Mouse (Mus musculus): ENCODE measurements around the gene Pcnx2. TPM values are rescaled to one million over a fixed set of nuclear protein-coding genes. Genes with fewer than 3 reads are reported as not detected.

Pcnx2 gene
- polyA plus RNA-seq (2016; fragmentation: Nextera tagmentation; extraction: Ambion mirVana): 0.38 and 0.53 TPM in 2 replicates

GRCm38 (mm10) chr8:125897868-125898788, at the start of gene Pcnx2:
TSS of gene Pcnx2 (minus strand) at chr8:125898317.
- H3K4me2 ChIP-seq: peak within 1 kb of the TSS; percentile 37
- H3K4me3 ChIP-seq: no peak within 1 kb of the TSS
- H3K9ac ChIP-seq: no peak within 1 kb of the TSS
- peaks cover 47% of the 10 kb centered on the region for H3K27me3 ChIP-seq (replicated peaks)
- H3K4me1 ChIP-seq: peaks cover 11% of the 10 kb centered on the region; the same call in 1 of the 2 replicates
- no peak within 1 kb of the TSS for H3K27ac ChIP-seq
- no peaks in the 10 kb centered on the region for H3K36me3 ChIP-seq
- no peaks in the 10 kb centered on the region for H3K9me3 ChIP-seq (replicated peaks)
- ATAC-seq: peak; percentile 47; the same call in 1 of the 2 replicates
- 10% methylated on average over 41 of the region's 44 CpGs for WGBS (ENCODE audit: insufficient replicate concordance)

GRCm38 (mm10) chr8:125944511-125944910, 46.4 kb upstream of the Pcnx2 start:
- Histone ChIP-seq H3K4me3 (no peak overlapping the region), H3K4me2 (no peak overlapping the region), H3K27me3 (replicated peaks) (0 out of 2 replicates have a peak, but pooled peaks cover 6% of the 10 kb centered on the region), H3K9me3 (replicated peaks) (no peaks in the 10 kb centered on the region), H3K4me1 (no peaks in the 10 kb centered on the region), H3K36me3 (no peaks in the 10 kb centered on the region), H3K27ac (no peak overlapping the region), H3K9ac (no peak overlapping the region)
- ATAC-seq: no peak
- 69% methylated on average over 4 of the region's 4 CpGs for WGBS (ENCODE audit: insufficient replicate concordance)

DNA sequence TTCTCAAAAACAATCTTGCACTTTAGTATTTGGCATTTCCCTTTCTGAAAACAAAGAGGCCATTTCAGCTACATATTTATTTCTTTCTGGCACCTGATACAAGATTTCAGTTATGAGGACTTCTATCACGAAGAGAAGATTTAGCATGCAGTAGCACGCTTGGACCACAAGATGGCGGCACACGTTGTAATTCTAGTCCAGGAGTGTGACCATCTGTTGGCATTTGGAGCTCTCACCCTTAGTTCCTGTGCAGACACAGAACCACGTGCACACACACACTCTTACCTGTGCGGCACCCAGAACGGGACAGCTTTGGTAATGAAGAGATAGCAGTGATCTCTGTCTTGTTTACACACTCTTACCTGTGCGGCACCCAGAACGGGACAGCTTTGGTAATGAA, 37.5 kb upstream of the Pcnx2 start:
- no peak for ATAC-seq
- WGBS (ENCODE audit: insufficient replicate concordance): 32% methylated on average over 9 of the region's 9 CpGs
- H3K27me3 ChIP-seq (replicated peaks): no peaks in the 10 kb centered on the region

DNA sequence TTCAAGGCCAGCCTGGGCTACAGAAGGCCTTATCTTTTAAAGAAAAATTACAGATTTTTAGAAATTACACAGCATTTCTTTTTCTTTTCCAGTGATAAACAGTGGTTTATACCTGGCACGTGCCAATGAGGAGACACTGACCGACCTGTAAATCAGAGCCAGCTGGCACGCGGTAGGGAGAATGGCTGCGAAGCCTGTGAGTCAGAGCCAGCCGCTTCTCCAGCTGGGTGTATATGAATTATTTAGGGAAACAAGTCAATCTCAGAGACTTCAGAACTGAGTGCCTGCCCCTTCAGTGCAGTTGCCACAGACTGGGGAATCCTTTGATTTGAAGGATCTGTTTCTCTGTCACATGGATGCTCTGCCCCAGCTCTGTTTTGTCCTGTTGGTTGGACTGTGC, 33.7 kb upstream of the Pcnx2 start:
- no peaks in the 10 kb centered on the region for H3K4me1 ChIP-seq
- no peak overlapping the region for H3K4me3 ChIP-seq
- H3K9ac ChIP-seq: no peak overlapping the region
- 85% methylated on average over 6 of the region's 6 CpGs for WGBS (ENCODE audit: insufficient replicate concordance)
- H3K36me3 ChIP-seq: no peaks in the 10 kb centered on the region
- no peaks in the 10 kb centered on the region for H3K27me3 ChIP-seq (replicated peaks)
- ATAC-seq: no peak
- no peak overlapping the region for H3K4me2 ChIP-seq
- H3K9me3 ChIP-seq (replicated peaks): no peaks in the 10 kb centered on the region
- H3K27ac ChIP-seq: no peak overlapping the region

More for the DNA sequence above, 37.5 kb upstream of the Pcnx2 start:
- H3K9me3 ChIP-seq (replicated peaks): no peaks in the 10 kb centered on the region
- no peak overlapping the region for H3K4me3 ChIP-seq
- no peaks in the 10 kb centered on the region for H3K4me1 ChIP-seq
- H3K9ac ChIP-seq: no peak overlapping the region
- no peak overlapping the region for H3K4me2 ChIP-seq
- no peak overlapping the region for H3K27ac ChIP-seq
- H3K36me3 ChIP-seq: no peaks in the 10 kb centered on the region

GRCm38 (mm10) chr8:125930276-125931046, 32.3 kb upstream of the Pcnx2 start:
- H3K27ac ChIP-seq: no peak overlapping the region
- ATAC-seq: peak; percentile 72
- H3K9me3 ChIP-seq (replicated peaks): no peaks in the 10 kb centered on the region
- H3K4me2 ChIP-seq: no peak overlapping the region
- no peak overlapping the region for H3K4me3 ChIP-seq
- no peaks in the 10 kb centered on the region for H3K27me3 ChIP-seq (replicated peaks)
- no peaks in the 10 kb centered on the region for H3K36me3 ChIP-seq
- WGBS (ENCODE audit: insufficient replicate concordance): 57% methylated on average over 11 of the region's 11 CpGs
- no peaks in the 10 kb centered on the region for H3K4me1 ChIP-seq
- no peak overlapping the region for H3K9ac ChIP-seq

GRCm38 (mm10) chr8:125926636-125927035, 28.5 kb upstream of the Pcnx2 start:
- Histone ChIP-seq H3K36me3 (no peaks in the 10 kb centered on the region), H3K9me3 (replicated peaks) (no peaks in the 10 kb centered on the region), H3K27me3 (replicated peaks) (no peaks in the 10 kb centered on the region), H3K9ac (no peak overlapping the region), H3K4me3 (no peak overlapping the region), H3K27ac (no peak overlapping the region), H3K4me1 (no peaks in the 10 kb centered on the region), H3K4me2 (no peak overlapping the region)
- WGBS (ENCODE audit: insufficient replicate concordance): 76% methylated on average over 4 of the region's 4 CpGs
- ATAC-seq: no peak

DNA sequence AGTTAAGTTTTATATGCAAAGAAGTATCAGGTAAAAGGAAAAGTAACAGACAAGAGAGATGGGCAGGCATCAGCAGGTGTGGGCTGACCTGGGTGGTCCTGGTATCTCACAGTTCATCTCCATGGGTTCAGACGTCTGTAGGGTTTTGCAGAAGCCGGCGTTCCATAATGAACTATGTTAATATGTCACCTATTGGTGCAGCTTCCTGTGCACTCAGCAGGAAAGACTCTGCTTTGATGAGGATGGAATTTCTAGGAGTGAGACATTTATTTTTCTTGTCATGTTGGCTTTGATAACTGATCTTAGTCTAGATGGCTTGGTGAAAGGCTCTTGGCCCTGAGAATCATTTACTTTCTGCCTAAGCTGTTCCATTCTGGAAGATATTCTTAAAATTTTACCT, 24.2 kb upstream of the Pcnx2 start:
- no peaks in the 10 kb centered on the region for H3K9me3 ChIP-seq (replicated peaks)
- no peak overlapping the region for H3K4me2 ChIP-seq
- H3K27me3 ChIP-seq (replicated peaks): peaks cover 4% of the 10 kb centered on the region; the same call in 1 of the 2 replicates
- 61% methylated on average over 3 of the region's 3 CpGs for WGBS (ENCODE audit: insufficient replicate concordance)
- H3K27ac ChIP-seq: no peak overlapping the region
- H3K36me3 ChIP-seq: no peaks in the 10 kb centered on the region
- no peak overlapping the region for H3K4me3 ChIP-seq
- no peak overlapping the region for H3K9ac ChIP-seq
- H3K4me1 ChIP-seq: no peaks in the 10 kb centered on the region
- no peak for ATAC-seq

DNA sequence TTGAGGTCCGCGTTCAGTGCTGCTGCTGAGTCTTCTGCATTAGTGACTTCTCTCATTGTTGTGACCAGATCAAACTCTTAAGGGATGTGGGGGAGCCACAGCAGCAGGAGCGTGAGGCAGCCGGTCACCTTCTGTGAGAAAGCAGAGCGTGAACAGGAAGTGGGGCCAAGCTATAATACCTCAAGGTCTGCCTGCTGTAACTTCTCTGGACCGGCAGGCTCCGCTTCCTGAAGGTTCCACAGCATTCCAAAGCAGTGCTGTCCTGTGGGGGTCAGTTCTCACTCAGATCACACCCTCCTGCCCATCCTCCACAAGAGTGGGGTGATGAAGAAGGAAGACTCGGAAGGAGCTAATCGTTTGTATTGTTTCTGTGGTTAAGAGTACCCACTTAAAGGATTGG, 22.6 kb upstream of the Pcnx2 start:
- H3K4me2 ChIP-seq: no peak overlapping the region
- WGBS (ENCODE audit: insufficient replicate concordance): 48% methylated on average over 9 of the region's 9 CpGs
- no peak overlapping the region for H3K4me3 ChIP-seq
- no peak for ATAC-seq
- H3K9ac ChIP-seq: no peak overlapping the region
- no peaks in the 10 kb centered on the region for H3K36me3 ChIP-seq
- peaks cover 4% of the 10 kb centered on the region for H3K27me3 ChIP-seq (replicated peaks)
- no peaks in the 10 kb centered on the region for H3K4me1 ChIP-seq
- H3K9me3 ChIP-seq (replicated peaks): no peaks in the 10 kb centered on the region
- no peak overlapping the region for H3K27ac ChIP-seq

DNA sequence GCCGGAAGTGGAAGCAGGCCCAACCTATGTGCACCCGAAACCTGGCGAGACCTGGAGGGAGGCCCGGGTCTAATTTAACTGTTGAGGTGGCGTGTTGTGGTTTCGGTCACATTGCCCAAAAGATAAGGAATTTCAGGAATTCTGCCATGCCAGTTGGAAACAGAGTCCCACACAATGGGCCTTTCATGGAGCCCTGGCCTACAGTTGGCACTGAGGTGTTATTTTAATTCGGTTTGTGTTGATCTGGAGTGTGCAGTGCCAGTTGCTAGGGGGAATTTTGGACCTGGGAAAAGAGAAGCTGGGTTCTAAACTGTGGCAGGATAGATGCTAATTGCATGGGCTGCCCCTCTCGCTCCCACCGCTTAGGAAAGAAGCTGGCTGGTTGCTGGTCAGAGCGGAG, 22.2 kb upstream of the Pcnx2 start:
- Histone ChIP-seq H3K9me3 (replicated peaks) (no peaks in the 10 kb centered on the region), H3K4me3 (no peak overlapping the region), H3K36me3 (no peaks in the 10 kb centered on the region), H3K9ac (no peak overlapping the region), H3K27ac (no peak overlapping the region), H3K4me1 (no peaks in the 10 kb centered on the region), H3K27me3 (replicated peaks) (peaks cover 9% of the 10 kb centered on the region), H3K4me2 (no peak overlapping the region)
- no peak for ATAC-seq
- WGBS (ENCODE audit: insufficient replicate concordance): 75% methylated on average over 10 of the region's 10 CpGs

DNA sequence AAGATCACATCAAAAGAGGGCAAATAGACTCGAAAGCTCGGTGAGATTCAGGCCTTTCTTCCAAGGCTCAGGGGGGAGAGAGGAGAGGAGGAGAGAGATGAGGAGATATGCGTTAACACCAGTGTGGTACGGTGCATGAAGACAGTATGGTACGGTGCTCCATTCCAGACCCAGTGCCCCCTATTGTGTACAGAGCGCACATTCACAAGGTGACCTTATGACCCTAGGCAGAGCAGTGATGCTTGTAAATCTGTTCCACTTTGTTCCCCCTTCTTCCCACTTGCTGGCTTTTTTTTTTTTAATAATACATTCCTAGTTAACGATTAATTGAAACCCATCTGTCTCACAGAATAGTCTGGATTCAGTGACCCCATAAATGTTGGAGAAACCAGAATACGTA, 21.4 kb upstream of the Pcnx2 start:
- no peak for ATAC-seq
- Histone ChIP-seq H3K27me3 (replicated peaks) (peaks cover 15% of the 10 kb centered on the region), H3K27ac (no peak overlapping the region), H3K9ac (no peak overlapping the region), H3K4me2 (no peak overlapping the region), H3K4me3 (no peak overlapping the region), H3K36me3 (no peaks in the 10 kb centered on the region), H3K9me3 (replicated peaks) (no peaks in the 10 kb centered on the region), H3K4me1 (no peaks in the 10 kb centered on the region)
- 64% methylated on average over 8 of the region's 8 CpGs for WGBS (ENCODE audit: insufficient replicate concordance)

DNA sequence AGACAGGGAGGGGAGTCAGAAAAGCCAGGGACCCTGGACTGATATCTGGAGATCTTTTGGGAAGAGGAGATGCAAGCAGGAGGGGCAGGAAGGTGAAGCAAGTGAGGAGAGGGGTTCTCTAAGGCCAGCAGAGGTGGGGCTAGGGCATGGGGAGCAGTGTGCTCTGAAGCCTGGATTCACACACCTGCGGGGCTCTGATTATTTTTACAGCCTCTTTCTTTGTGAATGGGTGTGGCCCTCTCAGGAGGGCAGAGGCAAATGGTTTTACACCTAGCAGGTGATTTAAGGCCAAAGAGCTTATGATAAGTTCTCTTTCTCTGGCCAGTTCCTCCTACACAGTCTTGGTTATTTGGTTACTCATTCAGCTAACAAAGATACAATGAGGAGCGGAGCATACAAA, 20.6 kb upstream of the Pcnx2 start:
- peaks cover 20% of the 10 kb centered on the region for H3K27me3 ChIP-seq (replicated peaks)
- no peak for ATAC-seq

GRCm38 (mm10) chr8:125917013-125917412, 18.9 kb upstream of the Pcnx2 start:
- Histone ChIP-seq H3K4me3 (no peak overlapping the region), H3K36me3 (no peaks in the 10 kb centered on the region), H3K9ac (no peak overlapping the region), H3K9me3 (replicated peaks) (no peaks in the 10 kb centered on the region), H3K27ac (no peak overlapping the region), H3K27me3 (replicated peaks) (peaks cover 37% of the 10 kb centered on the region), H3K4me2 (no peak overlapping the region), H3K4me1 (no peaks in the 10 kb centered on the region)
- ATAC-seq: no peak
- 42% methylated on average over 10 of the region's 10 CpGs for WGBS (ENCODE audit: insufficient replicate concordance)

More for the DNA sequence above, 20.6 kb upstream of the Pcnx2 start:
- H3K27ac ChIP-seq: no peak overlapping the region
- no peaks in the 10 kb centered on the region for H3K9me3 ChIP-seq (replicated peaks)
- no peak overlapping the region for H3K9ac ChIP-seq
- H3K36me3 ChIP-seq: no peaks in the 10 kb centered on the region
- no peaks in the 10 kb centered on the region for H3K4me1 ChIP-seq
- H3K4me2 ChIP-seq: no peak overlapping the region
- H3K4me3 ChIP-seq: no peak overlapping the region
- WGBS (ENCODE audit: insufficient replicate concordance): 74% methylated on average over 2 of the region's 2 CpGs

Measured in liver, embryonic 12.5 days (tissue).